Mouse (Mus musculus) cerebellum, adult (tissue): ENCODE data around the gene Anks1.
"Not testable (repeated sequence)": the region's sequence is repeated elsewhere in the genome, so short reads cannot be mapped to it uniquely, and the experiment has no call there.

ENCODE experiments used
- ATAC-seq: cut with Nextera tagmentation; 2 replicates; pipeline ENCODE4 v1.9.2; 2017; ENCODE audit warnings: mild to moderate bottlenecking, moderate library complexity, mixed read lengths; ENCODE audit not compliant: insufficient number of reproducible peaks, low FRiP score, low TSS enrichment

Anks1 gene

GRCm38 (mm10) chr17:27989807-27990542 lies 80.9 kb downstream of the Anks1 start:
- 0 out of 2 replicates have a peak, but pooled peaks have one; percentile 52 for ATAC-seq

- ATAC-seq: no peak
Observed at GRCm38 (mm10) chr17:27994001-27994944, 85.2 kb downstream of the Anks1 start.

DNA sequence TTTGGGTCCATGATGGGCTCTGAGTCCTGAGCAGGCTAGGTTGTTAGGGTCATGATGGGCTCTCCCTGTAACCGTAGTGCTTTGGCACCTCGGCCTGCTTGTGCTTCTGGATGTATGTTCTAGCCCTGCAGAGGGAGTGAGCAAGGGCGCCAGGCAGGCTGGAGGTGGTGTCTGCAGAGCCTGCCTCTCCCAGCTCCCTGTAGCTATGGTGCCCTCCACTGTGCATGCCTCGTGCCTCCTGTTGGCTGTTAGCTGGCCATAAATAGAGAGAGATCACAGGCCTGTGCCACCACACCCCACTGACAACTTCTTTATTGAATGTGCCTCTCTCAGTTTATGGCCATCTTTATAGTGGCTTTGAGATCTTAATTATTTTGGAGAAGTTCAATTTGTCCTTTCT lies 87.2 kb downstream of the Anks1 start:
- no peak for ATAC-seq

GRCm38 (mm10) chr17:27997212-27997611 lies 88.1 kb downstream of the Anks1 start:
- no peak for ATAC-seq

- ATAC-seq: not testable (repeated sequence)
Observed at GRCm38 (mm10) chr17:27999683-28000273, 90.7 kb downstream of the Anks1 start.

DNA sequence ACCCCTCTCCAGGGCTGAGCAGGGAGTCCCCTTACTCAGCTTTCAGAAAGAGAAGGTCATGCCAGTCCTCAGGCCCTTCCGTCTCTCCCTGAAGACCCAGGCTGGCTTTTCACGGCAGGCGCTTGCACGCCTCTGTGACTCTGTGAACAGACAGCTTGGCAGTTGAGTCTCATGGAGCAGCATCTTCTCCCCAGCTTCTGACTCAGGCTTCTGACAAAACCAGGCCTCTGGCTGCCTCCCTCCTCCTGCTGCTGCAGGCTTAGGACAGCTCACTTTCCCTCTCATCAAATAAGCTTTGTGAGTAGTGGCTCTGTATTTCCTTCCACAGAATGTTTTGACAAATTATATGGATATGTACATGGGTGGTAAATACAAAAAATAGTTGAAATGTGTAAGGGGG lies 91.3 kb downstream of the Anks1 start:
- no peak for ATAC-seq

- no peak for ATAC-seq
Observed at GRCm38 (mm10) chr17:28000851-28001250, 91.7 kb downstream of the Anks1 start.

DNA sequence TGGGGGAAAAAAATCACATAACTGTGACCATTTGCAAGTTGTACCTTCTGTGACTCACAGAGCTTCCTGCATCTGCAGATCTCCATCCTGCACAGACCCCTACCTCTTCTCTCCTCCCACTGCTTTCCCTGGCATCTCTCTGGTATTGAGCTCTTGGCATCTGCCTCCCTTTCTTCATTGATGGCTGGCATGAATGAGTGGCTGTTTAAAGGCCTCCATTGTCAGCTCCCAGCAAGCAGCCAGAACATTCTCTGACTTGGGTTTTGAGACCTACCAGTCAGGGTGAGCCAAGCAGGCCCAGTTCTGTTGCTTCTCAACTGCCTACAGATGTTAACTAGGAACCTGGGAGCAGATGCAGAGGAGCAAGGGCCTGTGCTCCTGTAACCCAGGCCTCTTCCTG lies 96.3 kb downstream of the Anks1 start:
- no peak for ATAC-seq

GRCm38 (mm10) chr17:28006208-28006607 lies 97.1 kb downstream of the Anks1 start:
- ATAC-seq: no peak

- ATAC-seq: no peak
Observed at GRCm38 (mm10) chr17:28006611-28007010, 97.5 kb downstream of the Anks1 start.

DNA sequence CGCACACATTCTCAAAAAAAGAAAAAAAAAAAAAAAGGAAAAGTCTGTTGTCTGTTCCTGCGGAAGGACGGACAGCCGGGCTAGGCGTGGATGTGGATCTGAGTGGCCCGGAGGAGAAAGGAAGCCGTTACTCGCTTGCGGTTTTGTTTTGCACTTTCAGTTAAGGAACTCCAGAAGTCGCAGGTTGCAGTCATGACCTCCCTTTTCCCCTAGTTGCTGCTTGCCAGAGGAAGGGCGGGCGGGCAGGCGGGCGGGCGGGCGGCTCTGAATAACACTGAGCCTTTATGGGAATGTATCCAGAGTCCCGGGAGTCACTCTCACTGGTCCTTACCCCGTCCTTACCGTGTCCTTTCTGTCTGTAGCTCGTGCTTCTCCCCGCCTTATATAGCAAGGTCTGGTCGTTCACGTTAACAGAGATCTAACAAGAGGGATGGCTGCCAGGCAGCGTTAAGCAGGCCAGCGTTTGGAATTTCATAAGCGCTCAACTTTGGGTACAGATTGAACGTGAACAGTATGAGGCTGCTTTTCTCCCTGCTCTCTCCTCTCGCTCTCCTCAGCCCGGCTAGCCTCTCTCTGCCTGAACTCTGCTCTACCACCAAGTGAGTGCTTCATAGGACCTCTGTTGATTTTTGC lies 98.2 kb downstream of the Anks1 start:
- ATAC-seq: no peak

GRCm38 (mm10) chr17:28007857-28008564 lies 98.9 kb downstream of the Anks1 start:
- ATAC-seq: no peak

GRCm38 (mm10) chr17:28008565-28008981 lies 99.5 kb downstream of the Anks1 start:
- ATAC-seq: no peak

- no peak for ATAC-seq
Observed at GRCm38 (mm10) chr17:28009066-28009715, 100.1 kb downstream of the Anks1 start.

- ATAC-seq: no peak
Observed at GRCm38 (mm10) chr17:28009716-28010114, 100.6 kb downstream of the Anks1 start.

GRCm38 (mm10) chr17:28010925-28011324 lies 101.8 kb downstream of the Anks1 start:
- no peak for ATAC-seq

GRCm38 (mm10) chr17:28012851-28013250 lies 103.7 kb downstream of the Anks1 start:
- no peak for ATAC-seq

DNA sequence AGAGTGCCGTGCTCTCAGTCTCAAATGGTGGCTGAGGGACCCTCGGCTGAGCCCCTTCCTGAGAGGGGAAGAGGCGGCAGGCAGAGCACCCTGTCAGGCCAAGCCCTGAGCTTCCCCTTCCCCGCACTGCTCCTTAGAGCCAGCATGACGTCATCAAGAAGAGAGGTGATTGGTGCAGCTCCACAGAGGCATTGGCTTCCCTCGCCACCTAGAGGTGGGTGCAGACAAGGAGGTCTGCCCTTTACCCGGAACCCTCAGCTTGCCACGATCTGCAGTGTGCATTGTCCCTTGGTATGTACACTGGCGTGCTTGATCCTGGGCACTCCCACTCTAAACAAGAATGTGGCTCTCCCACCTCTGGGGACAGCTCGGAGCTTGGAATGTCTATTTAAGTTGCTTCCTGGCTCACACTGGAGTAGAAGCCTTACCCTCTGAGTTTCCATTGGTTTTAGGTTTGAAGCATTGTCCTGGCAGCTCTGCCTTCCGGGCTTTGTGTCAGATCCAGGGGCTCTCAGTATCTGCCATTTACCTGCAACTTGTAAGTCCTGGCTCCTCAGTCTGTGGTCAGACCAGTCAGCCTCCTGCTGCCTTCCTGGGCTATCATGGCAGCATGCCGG lies 104.3 kb downstream of the Anks1 start:
- ATAC-seq: no peak

- ATAC-seq: no peak
Observed at GRCm38 (mm10) chr17:28014449-28014848, 105.3 kb downstream of the Anks1 start.
